Mouse (Mus musculus): Measurements from ENCODE around the gene Ttc28. TPM values are rescaled to one million over a fixed set of nuclear protein-coding genes. Genes with fewer than 3 reads are reported as not detected.

The Ttc28 gene
- polyA plus RNA-seq, 2 experiments = 0.48 to 0.81 TPM

DNA sequence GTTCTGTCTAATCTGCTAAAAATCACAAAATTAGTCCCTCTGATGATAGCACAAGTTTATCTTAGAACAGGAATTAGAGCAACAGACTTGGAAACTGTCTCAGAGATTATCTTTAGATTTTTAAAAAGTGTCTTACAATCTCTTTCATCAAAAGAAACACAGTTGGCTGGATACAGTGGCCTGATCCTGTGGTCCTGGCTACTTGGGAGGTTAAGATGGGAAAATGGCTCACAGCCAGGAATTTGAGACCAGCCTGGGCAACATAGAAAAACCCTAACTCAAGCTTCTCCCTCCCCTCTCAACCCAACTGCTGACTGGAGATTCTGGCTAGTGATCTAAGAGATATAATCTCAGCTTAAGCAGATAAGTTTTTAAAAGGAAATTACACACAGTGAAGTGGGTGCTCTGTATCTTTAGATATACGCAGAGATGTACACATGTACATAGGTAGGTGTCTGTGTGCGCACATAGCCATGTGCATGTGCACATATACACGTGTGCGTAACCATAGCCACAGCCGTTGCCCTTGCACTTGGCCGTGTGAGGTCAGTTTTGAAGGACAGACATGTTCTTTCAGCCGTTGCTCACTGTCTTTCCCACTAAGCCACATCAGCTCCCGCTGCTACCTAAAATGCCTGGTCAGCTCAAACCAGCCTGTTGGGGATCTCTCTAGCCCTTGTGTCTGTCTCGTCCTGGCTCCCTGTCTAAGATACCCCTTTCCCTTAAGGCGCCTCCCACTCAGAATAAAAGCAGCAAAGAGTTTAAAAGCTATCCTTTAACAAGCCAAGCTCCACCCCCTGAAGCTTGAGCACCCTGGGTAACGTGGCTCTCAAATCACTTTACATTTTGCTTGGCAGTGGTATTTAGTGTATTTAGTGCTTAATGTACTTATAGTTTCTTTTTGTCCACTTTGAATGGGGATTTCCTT lies 217.9 kb downstream of the Ttc28 start:
- DNase-seq (ENCODE audit: low read depth in 3 of 3, low spot score in 3 of 3) (no peak), ATAC-seq (ENCODE audit: insufficient read depth) (no peak)
- TF ChIP-seq CTCF (IDR thresholded peaks at IDR 0.05; ENCODE audit: low read depth) (no peak), EP300 (IDR thresholded peaks at IDR 0.05; ENCODE audit: low read depth) (no peak)
- Histone ChIP-seq H3K9ac (replicated peaks) (no peak overlapping the region), H3K36me3 (replicated peaks; ENCODE audit: control insufficient read depth, insufficient read depth, low read depth) (no peaks in the 10 kb centered on the region), H3K4me2 (ENCODE audit: low read depth) (no peak overlapping the region), H3K27ac (no peak overlapping the region), H3K9me3 (ENCODE audit: control insufficient read depth, low read length) (no peaks in the 10 kb centered on the region), H3K27me3 (ENCODE audit: control insufficient read depth, insufficient read depth, low read length) (no peaks in the 10 kb centered on the region), H3K4me3 (ENCODE audit: insufficient read depth in 1 of 2, low read depth in 2 of 2, low read length in 2 of 2) (no peak overlapping the region), H3K4me1 (replicated peaks; ENCODE audit: control insufficient read depth in 2 of 2, insufficient read depth in 2 of 2, low read length in 1 of 2) (peaks cover 0 to 7% of the 10 kb centered on the region in 2 experiments; a peak in 1 of 4 replicates)
- 61% methylated on average over 11 of the region's 11 CpGs for WGBS (ENCODE audit: insufficient replicate concordance)

DNA sequence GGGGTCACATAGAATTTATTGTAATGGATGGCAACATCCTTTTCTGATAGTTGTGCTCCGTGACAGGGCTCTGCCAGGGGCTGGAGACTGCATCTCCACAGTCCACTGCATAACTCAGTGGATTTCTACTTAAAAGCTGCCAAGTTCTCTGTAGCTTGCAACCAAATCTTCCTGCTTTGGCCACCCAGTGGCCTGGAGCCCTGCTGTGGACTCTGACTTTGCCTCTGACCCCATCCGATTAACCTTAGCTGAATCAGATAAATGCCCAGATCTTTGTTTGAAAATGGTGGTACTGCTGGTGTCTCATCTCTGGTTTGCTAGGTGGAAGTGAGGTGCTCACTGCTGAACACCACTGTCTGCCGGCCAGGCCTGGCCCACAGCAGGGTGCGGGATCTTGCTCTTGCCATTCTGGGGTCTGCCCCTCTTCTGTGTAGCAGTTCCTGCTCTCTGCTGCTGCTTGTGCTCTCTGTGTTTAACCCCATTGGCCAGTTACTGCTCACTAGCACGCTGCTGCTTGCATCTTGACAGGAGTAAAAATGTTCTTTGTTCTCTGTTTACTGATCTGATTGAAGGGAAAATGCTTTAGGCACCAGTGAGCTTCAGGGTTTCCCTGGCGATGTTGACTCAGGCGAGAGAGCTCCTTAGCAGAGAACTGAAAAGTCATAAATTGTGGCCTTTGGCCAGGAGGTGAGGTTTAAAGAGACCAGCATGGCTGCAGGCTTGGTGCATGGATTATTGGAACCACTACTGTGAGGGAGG lies 219.1 kb downstream of the Ttc28 start:
- Histone ChIP-seq H3K27ac (no peak overlapping the region), H3K36me3 (replicated peaks; ENCODE audit: control insufficient read depth, insufficient read depth, low read depth) (no peaks in the 10 kb centered on the region), H3K4me2 (ENCODE audit: low read depth) (no peak overlapping the region), H3K4me3 (ENCODE audit: insufficient read depth in 1 of 2, low read depth in 2 of 2, low read length in 2 of 2) (no peak overlapping the region), H3K9me3 (ENCODE audit: control insufficient read depth, low read length) (no peaks in the 10 kb centered on the region), H3K27me3 (ENCODE audit: control insufficient read depth, insufficient read depth, low read length) (no peaks in the 10 kb centered on the region), H3K4me1 (replicated peaks; ENCODE audit: control insufficient read depth in 2 of 2, insufficient read depth in 2 of 2, low read length in 1 of 2) (peaks cover 0 to 7% of the 10 kb centered on the region in 2 experiments; a peak in 1 of 4 replicates), H3K9ac (replicated peaks) (no peak overlapping the region)
- ATAC-seq (ENCODE audit: insufficient read depth) = no peak
- TF ChIP-seq CTCF (IDR thresholded peaks at IDR 0.05; ENCODE audit: low read depth) (no peak), EP300 (IDR thresholded peaks at IDR 0.05; ENCODE audit: low read depth) (no peak)
- DNase-seq (ENCODE audit: low read depth in 3 of 3, low spot score in 3 of 3) = no peak
- 57% methylated on average over 7 of the region's 7 CpGs for WGBS (ENCODE audit: insufficient replicate concordance)

DNA sequence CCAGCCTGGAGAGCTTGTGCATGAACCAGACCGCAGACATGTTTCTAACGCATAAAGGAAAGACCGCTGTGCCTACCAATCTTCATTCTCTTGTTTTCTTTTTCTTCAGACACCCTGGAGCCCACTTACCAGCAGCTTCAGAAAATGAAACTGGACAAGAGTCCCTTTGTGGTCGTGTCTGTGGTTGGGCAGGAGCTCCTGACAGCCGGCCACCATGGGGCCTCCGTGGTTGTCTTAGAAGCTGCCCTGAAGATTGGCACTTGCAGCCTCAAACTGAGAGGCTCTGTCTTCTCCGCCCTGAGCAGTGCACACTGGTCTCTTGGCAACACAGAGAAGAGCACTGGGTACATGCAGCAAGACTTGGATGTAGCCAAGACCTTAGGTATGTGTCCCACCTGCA lies 221.0 kb downstream of the Ttc28 start:
- no peak for ATAC-seq (ENCODE audit: insufficient read depth)

GRCm38 (mm10) chr5:111101383-111101932 lies 221.9 kb downstream of the Ttc28 start:
- no peak for TF ChIP-seq EP300 (IDR thresholded peaks at IDR 0.05; ENCODE audit: low read depth)
- no peak for TF ChIP-seq CTCF (IDR thresholded peaks at IDR 0.05; ENCODE audit: low read depth)
- H3K4me1 ChIP-seq (replicated peaks; ENCODE audit: control insufficient read depth in 2 of 2, insufficient read depth in 2 of 2, low read length in 1 of 2) = peaks cover 0 to 7% of the 10 kb centered on the region in 2 experiments; a peak in 1 of 4 replicates
- no peak overlapping the region for H3K9ac ChIP-seq (replicated peaks)
- DNase-seq (ENCODE audit: low read depth in 3 of 3, low spot score in 3 of 3) (no peak), ATAC-seq (ENCODE audit: insufficient read depth) (no peak)
- 63% methylated on average over 6 of the region's 6 CpGs for WGBS (ENCODE audit: insufficient replicate concordance)
- H3K9me3 ChIP-seq (ENCODE audit: control insufficient read depth, low read length) = no peaks in the 10 kb centered on the region
- no peak overlapping the region for H3K4me3 ChIP-seq (ENCODE audit: insufficient read depth in 1 of 2, low read depth in 2 of 2, low read length in 2 of 2)
- no peak overlapping the region for H3K4me2 ChIP-seq (ENCODE audit: low read depth)
- H3K36me3 ChIP-seq (replicated peaks; ENCODE audit: control insufficient read depth, insufficient read depth, low read depth) = no peaks in the 10 kb centered on the region
- no peak overlapping the region for H3K27ac ChIP-seq
- no peaks in the 10 kb centered on the region for H3K27me3 ChIP-seq (ENCODE audit: control insufficient read depth, insufficient read depth, low read length)

More for the DNA sequence above, 221.0 kb downstream of the Ttc28 start:
- Histone ChIP-seq H3K36me3 (replicated peaks; ENCODE audit: control insufficient read depth, insufficient read depth, low read depth) (no peaks in the 10 kb centered on the region), H3K4me3 (ENCODE audit: insufficient read depth in 1 of 2, low read depth in 2 of 2, low read length in 2 of 2) (no peak overlapping the region), H3K9me3 (ENCODE audit: control insufficient read depth, low read length) (no peaks in the 10 kb centered on the region), H3K4me2 (ENCODE audit: low read depth) (no peak overlapping the region), H3K27ac (no peak overlapping the region), H3K4me1 (replicated peaks; ENCODE audit: control insufficient read depth in 2 of 2, insufficient read depth in 2 of 2, low read length in 1 of 2) (peaks cover 0 to 7% of the 10 kb centered on the region in 2 experiments; a peak in 1 of 4 replicates), H3K27me3 (ENCODE audit: control insufficient read depth, insufficient read depth, low read length) (no peaks in the 10 kb centered on the region), H3K9ac (replicated peaks) (no peak overlapping the region)
- WGBS (ENCODE audit: insufficient replicate concordance) = 50% methylated on average over 7 of the region's 7 CpGs
- DNase-seq (ENCODE audit: low read depth in 3 of 3, low spot score in 3 of 3) = no peak
- no peak for TF ChIP-seq EP300 (IDR thresholded peaks at IDR 0.05; ENCODE audit: low read depth)
- no peak for TF ChIP-seq CTCF (IDR thresholded peaks at IDR 0.05; ENCODE audit: low read depth)
